Mouse (Mus musculus) retina, postnatal 7 days (tissue): Measurements from ENCODE around the gene Rgs6.

Experiments used
- DNase-seq: peaks from one replicate; pipeline ENCODE4 v3.0.0-alpha.2; 2012; ENCODE audit warnings: low read depth, low spot score

Rgs6 gene

GRCm38 (mm10) chr12:83033171-83033835 is 445.2 kb downstream of the Rgs6 start:
- no peak for DNase-seq

DNA sequence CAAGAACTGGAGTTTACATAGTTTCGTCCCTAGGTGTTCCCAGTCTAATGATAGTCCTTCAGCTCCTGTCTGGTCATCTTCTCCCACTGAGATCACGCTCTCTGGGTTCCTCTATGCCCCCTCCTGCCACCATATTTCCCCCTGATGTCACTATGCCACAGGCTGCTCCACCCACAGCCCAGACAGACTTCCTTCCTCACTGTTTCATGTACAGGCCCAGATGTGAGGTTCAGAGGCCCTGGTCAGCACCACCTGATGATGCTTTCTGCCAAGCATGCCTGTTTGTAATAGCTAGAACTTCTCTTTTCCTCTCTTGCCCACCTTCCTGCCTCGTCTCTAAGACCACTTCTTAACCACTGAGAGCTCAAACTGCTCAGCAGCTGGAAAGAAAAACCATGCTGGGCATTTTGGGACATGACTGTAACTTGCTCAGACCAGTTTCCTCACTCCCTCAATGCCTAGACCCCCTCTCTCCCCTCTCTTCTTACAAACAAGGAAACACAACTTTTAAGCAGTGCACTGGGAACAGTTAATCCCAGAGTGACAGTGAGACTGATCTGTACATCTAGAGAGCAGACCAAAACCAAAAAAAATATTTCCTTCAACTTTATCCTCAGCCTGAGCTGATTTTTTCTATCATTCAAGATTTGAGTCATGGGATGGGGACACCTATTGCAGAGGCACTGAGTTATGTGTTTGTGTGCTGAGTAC is 446.9 kb downstream of the Rgs6 start:
- no peak for DNase-seq

DNA sequence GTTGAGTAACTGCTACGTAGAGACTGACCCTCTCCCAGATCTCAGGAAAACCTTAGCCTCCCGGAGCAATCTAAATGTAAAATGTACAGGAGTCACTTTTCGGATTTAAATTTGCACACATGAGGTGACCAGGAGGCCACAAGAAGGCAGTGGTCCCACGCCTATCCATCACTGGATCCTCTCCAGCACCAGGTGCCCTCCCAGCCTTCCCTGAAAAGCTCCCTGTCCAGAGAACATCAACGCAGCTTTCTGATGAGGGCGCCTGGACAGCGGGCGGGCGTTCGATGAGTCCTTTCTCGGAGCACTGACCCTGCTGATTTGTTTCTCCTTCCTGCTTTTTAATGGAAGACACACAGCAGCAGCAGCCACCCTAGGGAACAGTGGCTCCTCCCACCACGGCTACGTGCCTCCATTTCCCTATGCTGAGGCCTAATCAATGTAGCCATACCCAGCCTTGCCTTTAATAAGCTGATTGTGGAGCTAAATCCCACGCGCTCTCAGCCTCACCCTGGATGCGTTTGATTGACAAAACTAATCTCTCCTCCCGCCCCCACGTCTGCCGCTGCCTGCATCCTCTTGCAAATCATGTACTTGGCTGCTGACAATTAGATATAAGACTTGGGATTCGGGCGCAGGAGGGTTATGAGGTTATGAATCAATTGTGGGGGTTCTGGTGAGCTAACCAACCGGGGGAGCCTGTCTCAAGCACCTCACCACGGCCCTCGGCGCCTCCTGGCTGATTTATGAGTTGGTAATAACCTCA is 449.9 kb downstream of the Rgs6 start:
- peak; percentile 53 for DNase-seq

- no peak for DNase-seq
These were observed 450.7 kb downstream of the Rgs6 start for GRCm38 (mm10) chr12:83038779-83039178.

GRCm38 (mm10) chr12:83039859-83040258 is 451.8 kb downstream of the Rgs6 start:
- DNase-seq: no peak

DNA sequence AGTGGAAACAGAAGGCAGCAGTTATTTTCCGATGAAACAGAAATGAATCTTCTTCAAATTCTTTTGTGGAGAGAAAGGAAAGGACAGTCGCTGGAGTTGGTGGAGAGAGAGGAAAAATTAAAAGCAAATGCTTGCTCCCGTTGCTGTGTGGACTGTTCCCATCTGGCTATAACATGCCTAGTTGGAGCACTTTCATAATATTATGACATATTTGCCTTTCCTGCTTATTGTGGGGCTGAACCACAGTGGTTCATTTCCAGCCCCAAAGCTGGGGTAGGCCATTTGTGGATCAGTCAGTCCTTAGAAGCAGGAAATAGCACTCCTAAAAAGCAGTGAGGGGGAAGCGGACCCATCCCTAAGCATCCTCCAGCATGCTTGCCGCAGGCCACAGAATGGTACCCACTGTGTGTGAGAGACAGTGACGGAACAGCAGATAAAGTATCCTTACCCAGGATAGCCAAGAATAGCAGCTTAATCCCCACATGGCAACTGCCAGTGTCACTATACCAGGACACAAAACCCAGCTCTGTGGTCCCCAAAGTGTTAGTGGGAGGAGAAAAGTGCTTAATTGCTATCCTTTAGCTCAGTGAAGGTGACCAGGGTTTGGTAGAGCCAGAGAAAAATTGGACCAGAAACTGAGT is 456.0 kb downstream of the Rgs6 start:
- no peak for DNase-seq

GRCm38 (mm10) chr12:83044621-83044990 is 456.5 kb downstream of the Rgs6 start:
- peak; percentile 24 for DNase-seq

DNA sequence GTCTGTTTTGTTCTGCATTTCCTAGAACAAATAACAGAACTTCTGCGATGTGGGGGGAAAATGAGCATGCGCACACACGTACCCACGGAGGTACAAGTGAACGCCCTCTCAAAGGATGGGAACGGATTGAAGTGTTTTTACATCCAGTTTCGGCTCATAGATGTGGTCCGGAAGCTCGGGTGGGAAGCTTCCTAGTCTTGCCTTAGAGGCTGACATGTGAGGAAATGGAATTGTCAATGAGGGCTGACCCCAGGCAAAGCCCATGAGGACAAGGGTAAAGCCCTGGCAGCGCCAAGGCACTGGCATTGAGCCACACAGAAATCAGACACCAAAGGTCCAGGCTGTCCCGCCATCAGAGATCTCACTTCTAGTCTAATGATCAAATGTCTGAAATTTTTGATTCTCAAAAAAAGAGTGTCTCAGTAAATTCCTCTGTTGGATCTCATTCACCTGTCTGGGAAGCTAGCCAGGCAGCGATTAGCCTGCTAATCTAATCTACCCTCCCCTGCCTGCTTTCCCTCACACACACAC is 457.0 kb downstream of the Rgs6 start:
- peak; percentile 44 for DNase-seq

DNA sequence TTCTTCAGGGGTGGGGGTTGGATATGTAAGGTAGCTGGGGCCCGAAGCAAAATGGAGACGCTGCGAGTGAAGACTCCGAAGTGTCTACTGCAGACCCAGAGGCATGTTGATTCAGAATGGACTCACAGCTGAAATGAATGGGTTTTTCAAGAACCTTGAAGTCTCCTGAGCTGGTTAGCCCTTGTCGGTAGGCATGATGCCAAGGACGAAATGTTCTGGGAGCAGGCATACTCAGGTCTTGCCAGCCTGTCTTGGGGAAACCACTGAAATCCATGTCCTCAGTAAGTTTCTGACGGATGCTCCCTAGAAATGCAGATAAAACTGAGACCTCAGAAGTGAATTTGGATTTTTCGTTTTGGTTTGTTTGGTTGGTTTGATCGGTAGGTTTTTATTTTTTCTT is 458.6 kb downstream of the Rgs6 start:
- no peak for DNase-seq

GRCm38 (mm10) chr12:83047710-83048109 is 459.6 kb downstream of the Rgs6 start:
- no peak for DNase-seq

GRCm38 (mm10) chr12:83050514-83050913 is 462.4 kb downstream of the Rgs6 start:
- DNase-seq: no peak

DNA sequence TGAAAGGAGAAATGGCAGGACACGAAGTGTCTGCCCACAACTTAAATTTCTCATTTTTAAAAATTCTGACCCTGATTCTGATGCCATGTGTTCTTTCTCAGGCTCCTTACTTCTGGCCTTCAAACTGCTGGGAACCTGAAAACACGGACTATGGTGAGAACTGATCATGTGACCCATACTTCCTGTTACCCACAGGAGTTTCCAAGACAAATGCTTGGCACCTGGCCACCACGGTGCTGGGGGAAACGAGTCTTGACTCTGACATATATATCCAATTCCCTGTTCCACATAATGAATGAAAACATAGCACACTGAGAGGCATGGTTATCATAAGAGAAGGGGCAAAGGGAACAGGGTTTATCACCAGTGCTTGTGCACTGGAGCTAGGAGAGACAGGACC is 464.3 kb downstream of the Rgs6 start:
- no peak for DNase-seq

DNA sequence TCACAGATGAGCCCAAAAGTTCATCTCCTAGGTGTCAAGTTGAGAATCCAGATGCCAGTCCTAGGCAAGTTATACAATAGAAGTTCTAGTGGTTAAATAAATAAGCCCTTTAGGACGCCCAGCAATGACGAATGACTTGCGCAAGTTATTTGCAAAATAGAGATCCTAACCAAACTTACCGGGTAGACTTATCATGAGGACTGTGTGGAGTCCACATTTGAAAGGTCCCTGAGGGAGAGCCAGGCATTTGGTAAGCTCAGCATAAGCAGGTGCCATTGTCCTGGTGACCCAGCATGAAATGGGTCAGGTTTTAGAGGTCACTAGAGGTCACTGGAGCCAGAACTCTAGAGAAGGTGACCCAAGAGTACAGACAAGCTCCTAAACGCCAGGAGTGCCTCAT is 467.6 kb downstream of the Rgs6 start:
- no peak for DNase-seq

DNA sequence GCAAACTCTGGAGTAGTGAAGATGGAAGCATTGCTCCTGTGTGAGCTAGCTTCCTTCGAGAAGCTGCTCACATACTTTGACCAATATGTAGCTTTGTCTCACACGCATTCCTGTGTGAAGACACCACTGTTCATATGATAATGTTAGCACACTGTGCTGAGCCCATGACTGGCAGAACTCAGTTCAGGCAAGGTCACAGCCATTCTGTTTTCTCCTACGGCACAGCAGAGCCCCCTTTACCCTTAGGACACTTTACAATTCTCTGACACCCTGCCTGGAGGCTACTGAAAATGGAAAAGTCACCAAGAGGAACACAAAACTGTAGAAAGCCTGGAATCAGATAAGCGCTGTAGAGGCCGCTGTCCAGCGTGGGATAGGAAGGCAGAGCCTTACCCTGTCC is 478.3 kb downstream of the Rgs6 start:
- DNase-seq: no peak

DNA sequence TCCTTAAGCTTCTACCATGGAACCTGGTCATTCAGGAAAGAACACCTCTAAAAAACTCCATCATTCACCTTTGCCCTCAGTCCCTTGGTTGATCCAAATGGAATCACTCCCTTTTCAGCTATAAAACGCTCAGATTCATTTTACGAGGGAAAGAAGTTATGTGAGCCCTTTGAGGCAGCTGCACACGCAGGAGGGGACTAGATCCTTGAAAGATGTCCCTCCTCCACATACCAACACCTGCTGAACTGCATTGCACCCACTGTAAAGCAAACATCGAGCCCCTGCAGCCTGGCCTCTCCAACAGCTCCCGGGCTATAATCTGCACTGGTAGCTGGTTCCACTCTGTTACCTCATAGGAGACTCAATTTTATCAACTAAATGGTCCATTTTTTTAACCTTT is 482.8 kb downstream of the Rgs6 start:
- no peak for DNase-seq

GRCm38 (mm10) chr12:83072181-83072887 is 484.2 kb downstream of the Rgs6 start:
- DNase-seq: no peak

- no peak for DNase-seq
These were observed 485.1 kb downstream of the Rgs6 start for GRCm38 (mm10) chr12:83072951-83073878.

DNA sequence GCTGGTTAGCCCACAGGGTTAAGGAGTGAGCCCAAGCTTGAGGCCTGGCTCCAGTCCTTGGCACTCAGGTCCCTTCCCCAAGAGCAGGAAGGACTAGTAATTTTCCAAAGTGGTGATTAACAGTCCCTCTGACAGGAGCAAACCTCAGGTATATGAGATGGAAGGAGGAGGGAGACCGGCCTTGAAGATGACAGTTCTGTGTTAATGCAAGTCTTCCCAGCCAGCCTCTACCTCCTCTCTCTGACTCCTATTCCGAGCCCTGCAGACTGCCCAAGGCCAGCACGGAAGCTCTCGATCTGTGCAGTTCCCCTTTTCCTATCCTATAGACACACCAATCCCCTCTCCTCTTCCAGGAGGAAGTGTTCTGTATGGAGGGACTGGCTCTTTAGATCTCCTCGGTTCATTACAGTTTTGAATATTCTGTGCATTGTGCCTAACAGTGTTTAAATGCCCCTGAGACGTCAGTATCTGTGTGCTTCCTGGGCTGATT is 485.8 kb downstream of the Rgs6 start:
- DNase-seq: no peak

GRCm38 (mm10) chr12:83076179-83076578 is 488.1 kb downstream of the Rgs6 start:
- no peak for DNase-seq

- DNase-seq: no peak
These were observed 489.4 kb downstream of the Rgs6 start for GRCm38 (mm10) chr12:83077486-83077885.
